Mouse (Mus musculus): Measurements from ENCODE around the gene Card6.
"Not testable (repeated sequence)": the region's sequence is repeated elsewhere in the genome, so short reads cannot be mapped to it uniquely, and the experiment has no call there.

Gene Card6

GRCm38 (mm10) chr15:5130887-5131668 is 22.7 kb upstream of the Card6 start:
- DNase-seq (ENCODE audit: low read depth, low spot score) = not testable (repeated sequence)

- no peak for DNase-seq (ENCODE audit: low read depth, low spot score)
These were observed 20.9 kb upstream of the Card6 start for GRCm38 (mm10) chr15:5129111-5129805.

- no peak for DNase-seq (ENCODE audit: low read depth, low spot score)
These were observed 20.0 kb upstream of the Card6 start for GRCm38 (mm10) chr15:5128176-5128940.

GRCm38 (mm10) chr15:5127487-5127886 is 19.1 kb upstream of the Card6 start:
- no peak for DNase-seq (ENCODE audit: low read depth, low spot score)

GRCm38 (mm10) chr15:5126456-5126855 is 18.1 kb upstream of the Card6 start:
- no peak for DNase-seq (ENCODE audit: low read depth, low spot score)

GRCm38 (mm10) chr15:5121535-5122313 is 13.4 kb upstream of the Card6 start:
- peak; percentile 76 for DNase-seq (ENCODE audit: low read depth, low spot score)

- DNase-seq (ENCODE audit: low read depth, low spot score) = no peak
These were observed 11.4 kb upstream of the Card6 start for GRCm38 (mm10) chr15:5119707-5120106.

GRCm38 (mm10) chr15:5119192-5119591 is 10.9 kb upstream of the Card6 start:
- no peak for DNase-seq (ENCODE audit: low read depth, low spot score)

- no peak for DNase-seq (ENCODE audit: low read depth, low spot score)
These were observed 10.3 kb upstream of the Card6 start for GRCm38 (mm10) chr15:5118626-5119025.

GRCm38 (mm10) chr15:5117031-5117601 is 8.8 kb upstream of the Card6 start:
- DNase-seq (ENCODE audit: low read depth, low spot score) = no peak

GRCm38 (mm10) chr15:5116270-5117030 is 8.1 kb upstream of the Card6 start, which contains the start of gene Rpl37:
Rpl37 (plus strand) TSS chr15:5116645.
- peak; percentile 99 for DNase-seq (ENCODE audit: low read depth, low spot score)

- no peak for DNase-seq (ENCODE audit: low read depth, low spot score)
These were observed 6.8 kb upstream of the Card6 start for GRCm38 (mm10) chr15:5115173-5115572.

- no peak for DNase-seq (ENCODE audit: low read depth, low spot score)
These were observed 4.3 kb upstream of the Card6 start for GRCm38 (mm10) chr15:5112651-5113050.

- DNase-seq (ENCODE audit: low read depth, low spot score) = no peak
These were observed 309 bp upstream of the Card6 start for GRCm38 (mm10) chr15:5108655-5109040.

GRCm38 (mm10) chr15:5106293-5106692 is 2.0 kb downstream of the Card6 start:
- DNase-seq (ENCODE audit: low read depth, low spot score) = no peak

- DNase-seq (ENCODE audit: low read depth, low spot score) = no peak
These were observed 2.4 kb downstream of the Card6 start for GRCm38 (mm10) chr15:5105891-5106290.

- DNase-seq (ENCODE audit: low read depth, low spot score) = no peak
These were observed 6.0 kb downstream of the Card6 start for GRCm38 (mm10) chr15:5102312-5102711.

GRCm38 (mm10) chr15:5097376-5097775 is 11.0 kb downstream of the Card6 start:
- no peak for DNase-seq (ENCODE audit: low read depth, low spot score)

- DNase-seq (ENCODE audit: low read depth, low spot score) = no peak
These were observed 12.6 kb downstream of the Card6 start for GRCm38 (mm10) chr15:5095534-5096301.

GRCm38 (mm10) chr15:5090131-5090530 is 18.2 kb downstream of the Card6 start:
- DNase-seq (ENCODE audit: low read depth, low spot score) = no peak
